Mouse (Mus musculus) cortical plate, adult 2 months (tissue): Measurements from ENCODE around the gene Exph5. TPM values are rescaled to one million over a fixed set of nuclear protein-coding genes. Genes with fewer than 3 reads are reported as not detected.
A peak's percentile ranks its signal among the peaks of the same experiment; 100 is the strongest.

Experiments used
- H3K27ac ChIP-seq: fragments of 200-500 bp; 2 replicates; pipeline ENCODE4 v1.5.1; 2012; ENCODE audit warnings: low read length, control low read depth, inconsistent platforms; ENCODE audit not compliant: insufficient read depth
- H3K4me1 ChIP-seq: fragments of 200-500 bp; 2 replicates; pipeline ENCODE4 v1.6.1; 2011; ENCODE audit warnings: low read length; ENCODE audit not compliant: control insufficient read depth, insufficient read depth
- H3K4me3 ChIP-seq: fragments of 200-500 bp; 2 replicates; pipeline ENCODE4 v1.5.1; 2011; ENCODE audit warnings: mild to moderate bottlenecking, low read length, control low read depth; ENCODE audit not compliant: insufficient read depth
- CTCF ChIP-seq: fragments of 200-500 bp; IDR thresholded peaks from 2 replicates; pipeline ENCODE4 v1.5.1; 2011; ENCODE audit warnings: mild to moderate bottlenecking, control low read depth, low read length; ENCODE audit not compliant: insufficient read depth; ENCODE audit errors: extremely low read depth
- POLR2A ChIP-seq: fragments of 200-500 bp; IDR thresholded peaks from 2 replicates; pipeline ENCODE4 v1.6.1; 2011; ENCODE audit warnings: mild to moderate bottlenecking, low read length, control low read depth; ENCODE audit not compliant: insufficient read depth; ENCODE audit errors: extremely low read depth
- polyA plus RNA-seq: library from polyadenylated mRNA; depleted of rRNA; stranded (reverse); fragments of >200 nt; gene quantifications from 2 replicates; pipeline ENCODE4 v1.2.3, GENCODE M21; 2012

Gene Exph5
- polyA plus RNA-seq, 1 experiment = 7.1 TPM

GRCm38 (mm10) chr9:53271281-53272022, 30.0 kb upstream of the Exph5 start:
- no peaks in the 10 kb centered on the region for H3K4me1 ChIP-seq
- no peak overlapping the region for H3K27ac ChIP-seq
- no peak overlapping the region for H3K4me3 ChIP-seq
- TF ChIP-seq POLR2A = no peak
- TF ChIP-seq CTCF = no peak

GRCm38 (mm10) chr9:53272207-53272606, 29.3 kb upstream of the Exph5 start:
- no peak overlapping the region for H3K27ac ChIP-seq
- TF ChIP-seq CTCF (no peak), POLR2A (no peak)
- no peak overlapping the region for H3K4me3 ChIP-seq
- H3K4me1 ChIP-seq = no peaks in the 10 kb centered on the region

GRCm38 (mm10) chr9:53272714-53273113, 28.8 kb upstream of the Exph5 start:
- Histone ChIP-seq H3K27ac (no peak overlapping the region), H3K4me1 (no peaks in the 10 kb centered on the region), H3K4me3 (no peak overlapping the region)
- TF ChIP-seq POLR2A (no peak), CTCF (no peak)

- Histone ChIP-seq H3K27ac (no peak overlapping the region), H3K4me1 (no peaks in the 10 kb centered on the region), H3K4me3 (no peak overlapping the region)
- no peak for TF ChIP-seq POLR2A
- no peak for TF ChIP-seq CTCF
These were observed 25.1 kb upstream of the Exph5 start for GRCm38 (mm10) chr9:53276381-53276780.

GRCm38 (mm10) chr9:53278997-53279396, 22.5 kb upstream of the Exph5 start:
- no peak for TF ChIP-seq CTCF
- no peak for TF ChIP-seq POLR2A
- peaks cover 2% of the 10 kb centered on the region for H3K4me1 ChIP-seq
- no peak overlapping the region for H3K27ac ChIP-seq
- no peak overlapping the region for H3K4me3 ChIP-seq

GRCm38 (mm10) chr9:53286793-53287192, 14.7 kb upstream of the Exph5 start:
- no peak overlapping the region for H3K4me3 ChIP-seq
- no peak overlapping the region for H3K27ac ChIP-seq
- no peak for TF ChIP-seq CTCF
- peaks cover 2% of the 10 kb centered on the region for H3K4me1 ChIP-seq

GRCm38 (mm10) chr9:53290006-53290405, 11.5 kb upstream of the Exph5 start:
- no peak for TF ChIP-seq CTCF
- TF ChIP-seq POLR2A = no peak

GRCm38 (mm10) chr9:53292833-53293232, 8.6 kb upstream of the Exph5 start:
- no peak for TF ChIP-seq CTCF
- no peak for TF ChIP-seq POLR2A
- no peak overlapping the region for H3K4me3 ChIP-seq
- no peak overlapping the region for H3K27ac ChIP-seq
- H3K4me1 ChIP-seq = peaks cover 1% of the 10 kb centered on the region

More at GRCm38 (mm10) chr9:53290006-53290405, 11.5 kb upstream of the Exph5 start:
- Histone ChIP-seq H3K27ac (no peak overlapping the region), H3K4me3 (no peak overlapping the region), H3K4me1 (peaks cover 1% of the 10 kb centered on the region)

- TF ChIP-seq CTCF = no peak
- TF ChIP-seq POLR2A = no peak
- peak overlapping the region; percentile 57 for H3K4me3 ChIP-seq
- H3K4me1 ChIP-seq = 0 out of 2 replicates have a peak, but pooled peaks cover 3% of the 10 kb centered on the region
- H3K27ac ChIP-seq = peak overlapping the region; percentile 56
These were observed 386 bp downstream of the Exph5 start for GRCm38 (mm10) chr9:53301801-53302311.

- Histone ChIP-seq H3K27ac (no peak overlapping the region), H3K4me1 (0 out of 2 replicates have a peak, but pooled peaks cover 3% of the 10 kb centered on the region), H3K4me3 (peak overlapping the region; percentile 57)
- TF ChIP-seq CTCF = no peak
- TF ChIP-seq POLR2A = no peak
These were observed 945 bp downstream of the Exph5 start for GRCm38 (mm10) chr9:53302415-53302814.

GRCm38 (mm10) chr9:53307904-53308303, 6.4 kb downstream of the Exph5 start:
- TF ChIP-seq CTCF (no peak), POLR2A (no peak)
- H3K27ac ChIP-seq = no peak overlapping the region
- H3K4me3 ChIP-seq = no peak overlapping the region
- 0 out of 2 replicates have a peak, but pooled peaks cover 3% of the 10 kb centered on the region for H3K4me1 ChIP-seq
